In genomic region chr1:173451665-173452064, GRCm38 (mm10) we compare ENCODE assay signal across 26 mouse cellular contexts. TPM values are rescaled to one million over a fixed set of nuclear protein-coding genes. Genes with fewer than 3 reads are reported as not detected.
A peak's percentile ranks its signal among the peaks of the same experiment; 100 is the strongest.
DNase-seq lines count a peak whose midpoint lies in the region; ATAC-seq and TF ChIP-seq lines count a peak whose summit lies in the region.
"Had no signal": no experiment of that assay in that cellular context is flagged by ENCODE, and none has a peak within 500 bp of the region (broad histone marks: within the 10 kb centered on the region; RNA-seq: fewer than 3 reads in every experiment).

No protein-coding gene starts in this region.

- DNase-seq in liver, adult 2 months (ENCODE audit: extremely low read depth, low read depth, low spot score), result peak; percentile 36
- DNase-seq in liver, result no peak
- no peak for DNase-seq in spleen, adult 2 months (ENCODE audit: low read depth in 1 of 2, low spot score in 2 of 2)
- no peak for DNase-seq in spleen, postnatal 14 days (ENCODE audit: low spot score in 2 of 2)
- DNase-seq in urinary bladder, adult 2 months (ENCODE audit: low spot score), result no peak
- no peak for DNase-seq in urinary bladder, postnatal 14 days (ENCODE audit: low spot score)
- DNase-seq: cerebellum, postnatal 10 days; embryo, embryonic 11 days; gastrocnemius, postnatal 25 days; heart, postnatal 4 days; kidney, adult 11 months; kidney, postnatal 14 days; right cerebral cortex, postnatal 4 days; thymus, postnatal 36 days had no signal

- H3K4me1 ChIP-seq in liver, adult 2 months (ENCODE audit: control insufficient read depth, insufficient read depth, low read length), result no peaks in the 10 kb centered on the region
- no peaks in the 10 kb centered on the region; the same call in 1 of the 2 replicates for H3K4me1 ChIP-seq in spleen, adult 2 months (ENCODE audit: control insufficient read depth, insufficient read depth, insufficient read length)
- H3K4me1 ChIP-seq: embryonic facial prominence, embryonic 15.5 days; forebrain, embryonic 10.5 days; limb, embryonic 13.5 days had no signal

- no peak overlapping the region for H3K9ac ChIP-seq in liver, adult 2 months (ENCODE audit: low read depth, low read length)
- H3K9ac ChIP-seq: embryonic facial prominence, embryonic 15.5 days; limb, embryonic 13.5 days had no signal

- TF ChIP-seq POLR2A in liver, adult 2 months (IDR thresholded peaks at IDR 0.05; ENCODE audit: extremely low read depth, insufficient read depth, low read length), result no peak
- no peak for TF ChIP-seq POLR2A in spleen, adult 2 months (IDR thresholded peaks at IDR 0.05; ENCODE audit: low read depth, low read length)

- H3K36me3 ChIP-seq in liver, adult 2 months (ENCODE audit: control insufficient read depth, insufficient read depth, low read length), result no peaks in the 10 kb centered on the region
- H3K36me3 ChIP-seq in spleen, adult 2 months (ENCODE audit: control insufficient read depth, insufficient read depth, low read length), result peaks cover 12% of the 10 kb centered on the region
- H3K36me3 ChIP-seq: embryonic facial prominence, embryonic 15.5 days; forebrain, embryonic 10.5 days; limb, embryonic 13.5 days had no signal

- H3K27me3 ChIP-seq in liver, adult 2 months (ENCODE audit: control insufficient read depth, insufficient read depth, low read length), result no peaks in the 10 kb centered on the region
- no peaks in the 10 kb centered on the region for H3K27me3 ChIP-seq in spleen, adult 2 months (ENCODE audit: control insufficient read depth, insufficient read depth, low read length)
- H3K27me3 ChIP-seq: embryonic facial prominence, embryonic 15.5 days; limb, embryonic 13.5 days; megakaryocyte, embryonic 14.5 days had no signal

- no peaks in the 10 kb centered on the region for H3K79me2 ChIP-seq in liver, adult 2 months (ENCODE audit: control insufficient read depth, insufficient read depth, low read length)

- peak; percentile 83 for ATAC-seq in megakaryocyte progenitor cell, adult 5-6 weeks (replicated peaks; ENCODE audit: poor library complexity)
- ATAC-seq: activated CD4-positive, CD25-positive, alpha-beta regulatory T cell, adult 4 months; hindbrain, embryonic 16.5 days; midbrain, embryonic 16.5 days; Patski had no signal

- 87% methylated on average over 5 of the region's 5 CpGs for WGBS in liver, adult 2 months
- WGBS in spleen, adult 2 months, result 77% methylated on average over 5 of the region's 5 CpGs

- H3K27ac ChIP-seq in liver, adult 2 months (replicated peaks; ENCODE audit: insufficient read depth, low read depth, low read length), result no peak overlapping the region
- H3K27ac ChIP-seq in spleen, adult 2 months (ENCODE audit: insufficient read depth, low read length), result peak overlapping the region; percentile 10; the same call in 1 of the 2 replicates
- H3K27ac ChIP-seq: embryonic facial prominence, embryonic 15.5 days; forebrain, embryonic 10.5 days; limb, embryonic 13.5 days had no signal

- TF ChIP-seq CTCF in liver, adult 2 months (IDR thresholded peaks at IDR 0.05; ENCODE audit: low read depth, low read length), result no peak
- TF ChIP-seq CTCF in spleen, adult 2 months (IDR thresholded peaks at IDR 0.05; ENCODE audit: extremely low read depth, insufficient read depth, insufficient read length, insufficient replicate concordance), result no peak

- H3K4me3 ChIP-seq in liver, adult 2 months (ENCODE audit: insufficient read depth, low read depth, low read length), result no peak overlapping the region
- H3K4me3 ChIP-seq in spleen, adult 2 months (ENCODE audit: extremely low read depth, insufficient read depth, insufficient read length), result no peak overlapping the region
- H3K4me3 ChIP-seq: embryonic facial prominence, embryonic 15.5 days; forebrain, embryonic 10.5 days; limb, embryonic 13.5 days; megakaryocyte, embryonic 14.5 days had no signal

RNA-seq across cellular contexts. Expression of gene Ifi206, which starts 39.2 kb away (rescaled TPM):
- 0.67 and 1.4 TPM in 2 replicates for total RNA-seq in liver, adult 2 months (2014; rRNA removed)
- 0.26 and 1.3 TPM in 2 replicates for polyA plus RNA-seq in liver, adult 2 months (2012; rRNA removed)
- polyA plus RNA-seq in spleen, adult 2 months (2012; rRNA removed), result 15.2 and 26.7 TPM in 2 replicates
- 0.20 and 0.25 TPM in 2 replicates for total RNA-seq in megakaryocyte progenitor cell, adult 5-6 weeks (2015)
- 0.07 and 0.17 TPM in 2 replicates for total RNA-seq in megakaryocyte progenitor cell, adult 5-6 weeks (2017)
- 0.65 and 1.1 TPM in 2 replicates for polyA plus RNA-seq in urinary bladder, adult 2 months (2012; rRNA removed)
- total RNA-seq: gastrocnemius, postnatal 25 days; heart, postnatal 4 days; left cerebral cortex, postnatal 10 days had no signal
- polyA plus RNA-seq: C2C12; forebrain, embryonic 10.5 days; limb, embryonic 13.5 days; midbrain, embryonic 16.5 days; neural tube, embryonic 14.5 days; Patski had no signal
